Comparison of ENCODE assay signal across 16 mouse cellular contexts in genomic region chr2:74063302-74063701, GRCm38 (mm10).
DNase-seq lines count a peak whose midpoint lies in the region; ATAC-seq lines count a peak whose summit lies in the region.
"Had no signal": no experiment of that assay in that cellular context is flagged by ENCODE, and none has a peak within 500 bp of the region (broad histone marks: within the 10 kb centered on the region; RNA-seq: fewer than 3 reads in every experiment).

No protein-coding gene starts in this region.

- H3K36me3 ChIP-seq in midbrain, embryonic 14.5 days (ENCODE audit: control insufficient read depth, insufficient read depth, low read length), result no peaks in the 10 kb centered on the region
- no peaks in the 10 kb centered on the region for H3K36me3 ChIP-seq in midbrain, embryonic 11.5 days (ENCODE audit: control insufficient read depth, insufficient read depth, low read length)
- no peaks in the 10 kb centered on the region for H3K36me3 ChIP-seq in hindbrain, embryonic 15.5 days
- no peaks in the 10 kb centered on the region for H3K36me3 ChIP-seq in midbrain, embryonic 15.5 days (replicated peaks)
- H3K36me3 ChIP-seq: embryonic facial prominence, embryonic 12.5 days; heart, embryonic 15.5 days had no signal

- H3K4me2 ChIP-seq in midbrain, embryonic 14.5 days (ENCODE audit: low read length), result peak overlapping the region; percentile 49
- no peak overlapping the region for H3K4me2 ChIP-seq in midbrain, embryonic 11.5 days
- peak overlapping the region; percentile 52 for H3K4me2 ChIP-seq in hindbrain, embryonic 15.5 days
- H3K4me2 ChIP-seq in midbrain, embryonic 15.5 days, result peak overlapping the region; percentile 49
- H3K4me2 ChIP-seq: embryonic facial prominence, embryonic 12.5 days; heart, embryonic 15.5 days had no signal

- ATAC-seq in midbrain, embryonic 14.5 days (ENCODE audit: low FRiP score, low TSS enrichment), result no peak
- no peak for ATAC-seq in midbrain, embryonic 11.5 days (ENCODE audit: low FRiP score)
- ATAC-seq in hindbrain, embryonic 15.5 days (ENCODE audit: low FRiP score, low read depth), result no peak
- no peak for ATAC-seq in midbrain, embryonic 15.5 days (replicated peaks)
- ATAC-seq: intestine, postnatal 0 days; liver, postnatal 0 days had no signal

- H3K27ac ChIP-seq in midbrain, embryonic 14.5 days (replicated peaks; ENCODE audit: low read depth, low read length), result peak overlapping the region; percentile 56
- H3K27ac ChIP-seq in midbrain, embryonic 11.5 days (ENCODE audit: low read depth, low read length), result no peak overlapping the region
- peak overlapping the region; percentile 76 for H3K27ac ChIP-seq in hindbrain, embryonic 15.5 days (replicated peaks)
- H3K27ac ChIP-seq in midbrain, embryonic 15.5 days, result peak overlapping the region; percentile 29; the same call in 1 of the 2 replicates
- H3K27ac ChIP-seq: embryonic facial prominence, embryonic 12.5 days; heart, adult 2 months; heart, embryonic 15.5 days had no signal

- peaks cover 22% of the 10 kb centered on the region for H3K4me1 ChIP-seq in midbrain, embryonic 14.5 days (ENCODE audit: control insufficient read depth, insufficient read depth, low read length)
- no peaks in the 10 kb centered on the region for H3K4me1 ChIP-seq in midbrain, embryonic 11.5 days (ENCODE audit: control insufficient read depth, insufficient read depth, low read length)
- peaks cover 24% of the 10 kb centered on the region for H3K4me1 ChIP-seq in hindbrain, embryonic 15.5 days (replicated peaks)
- peaks cover 22% of the 10 kb centered on the region for H3K4me1 ChIP-seq in midbrain, embryonic 15.5 days
- H3K4me1 ChIP-seq: heart, embryonic 15.5 days had no signal

- no peak for DNase-seq in midbrain, embryonic 14.5 days
- DNase-seq in midbrain, embryonic 11.5 days (ENCODE audit: low spot score, missing footprints), result no peak
- no peak for DNase-seq in thymus, postnatal 0 days (ENCODE audit: low spot score)
- DNase-seq in right cerebral cortex, postnatal 10 days (ENCODE audit: low spot score in 2 of 2), result no peak
- no peak for DNase-seq in adipocyte (ENCODE audit: low spot score)
- DNase-seq: adrenal gland, postnatal 10 days; heart, adult 2 months; heart, postnatal 4 days; liver, postnatal 0 days; thymus, adult 2 months had no signal

- H3K4me3 ChIP-seq in midbrain, embryonic 14.5 days (replicated peaks; ENCODE audit: low read depth, low read length), result no peak overlapping the region
- H3K4me3 ChIP-seq in midbrain, embryonic 11.5 days (ENCODE audit: low read depth, low read length), result no peak overlapping the region
- H3K4me3 ChIP-seq in hindbrain, embryonic 15.5 days, result peak overlapping the region; percentile 24
- peak overlapping the region; percentile 29; the same call in 1 of the 2 replicates for H3K4me3 ChIP-seq in midbrain, embryonic 15.5 days
- H3K4me3 ChIP-seq: embryonic facial prominence, embryonic 12.5 days; erythroblast, embryonic 14.5 days; heart, adult 2 months; heart, embryonic 15.5 days had no signal

- no peaks in the 10 kb centered on the region for H3K9me3 ChIP-seq in midbrain, embryonic 14.5 days (ENCODE audit: control insufficient read depth, low read length)
- no peaks in the 10 kb centered on the region for H3K9me3 ChIP-seq in midbrain, embryonic 11.5 days (ENCODE audit: control insufficient read depth, low read length)
- no peaks in the 10 kb centered on the region for H3K9me3 ChIP-seq in hindbrain, embryonic 15.5 days
- no peaks in the 10 kb centered on the region for H3K9me3 ChIP-seq in midbrain, embryonic 15.5 days
- H3K9me3 ChIP-seq: embryonic facial prominence, embryonic 12.5 days; heart, embryonic 15.5 days had no signal

- no peak overlapping the region for H3K9ac ChIP-seq in midbrain, embryonic 14.5 days (replicated peaks; ENCODE audit: low read length)
- H3K9ac ChIP-seq in midbrain, embryonic 11.5 days (ENCODE audit: low read length), result no peak overlapping the region
- 0 out of 2 replicates have a peak overlapping the region, but pooled peaks have one; percentile 19 for H3K9ac ChIP-seq in hindbrain, embryonic 15.5 days
- no peak overlapping the region for H3K9ac ChIP-seq in midbrain, embryonic 15.5 days
- H3K9ac ChIP-seq: embryonic facial prominence, embryonic 12.5 days; heart, embryonic 15.5 days; liver, postnatal 0 days had no signal

- WGBS in midbrain, embryonic 14.5 days, result 59% methylated on average over 4 of the region's 4 CpGs
- 82% methylated on average over 4 of the region's 4 CpGs for WGBS in midbrain, embryonic 11.5 days
- 53% methylated on average over 4 of the region's 4 CpGs for WGBS in hindbrain, embryonic 15.5 days
- 54% methylated on average over 4 of the region's 4 CpGs for WGBS in midbrain, embryonic 15.5 days

- H3K27me3 ChIP-seq in midbrain, embryonic 14.5 days (ENCODE audit: control insufficient read depth, insufficient read depth, low read length), result peaks cover 3% of the 10 kb centered on the region; the same call in 1 of the 2 replicates
- no peaks in the 10 kb centered on the region for H3K27me3 ChIP-seq in midbrain, embryonic 11.5 days (ENCODE audit: control insufficient read depth, insufficient read depth, low read length)
- 0 out of 2 replicates have a peak, but pooled peaks cover 6% of the 10 kb centered on the region for H3K27me3 ChIP-seq in hindbrain, embryonic 15.5 days
- H3K27me3 ChIP-seq in midbrain, embryonic 15.5 days (replicated peaks), result 0 out of 2 replicates have a peak, but pooled peaks cover 4% of the 10 kb centered on the region

Comparison
In these comparisons a context has a peak if more than half of its experiments do, and no peak if none do; other contexts are left out.
1. H3K4me3 ChIP-seq: peak in hindbrain, embryonic 15.5 days (single experiment) and midbrain, embryonic 15.5 days (single experiment); none in midbrain, embryonic 14.5 days (single experiment) and midbrain, embryonic 11.5 days (single experiment).